Mouse (Mus musculus) ES-E14 (cell line): ENCODE data around the gene Prnp.

ENCODE experiments used
- HCFC1 ChIP-seq: IDR thresholded peaks from 2 replicates; pipeline ENCODE4 v1.6.1; 2012; ENCODE audit warnings: low read length, inconsistent platforms, borderline replicate concordance; ENCODE audit not compliant: insufficient read depth
- MAFK ChIP-seq: IDR thresholded peaks from 2 replicates; pipeline ENCODE4 v1.6.1; 2014; ENCODE audit warnings: mild to moderate bottlenecking, low read depth, low read length, inconsistent platforms; ENCODE audit not compliant: insufficient read depth
- ZC3H11A ChIP-seq: IDR thresholded peaks from 2 replicates; pipeline ENCODE4 v1.6.1; 2012; ENCODE audit warnings: low read depth, mild to moderate bottlenecking, inconsistent platforms, low read length, borderline replicate concordance
- ZNF384 ChIP-seq: IDR thresholded peaks from 2 replicates; pipeline ENCODE4 v1.6.1; 2012; ENCODE audit warnings: low read depth, low read length, inconsistent platforms

DNA sequence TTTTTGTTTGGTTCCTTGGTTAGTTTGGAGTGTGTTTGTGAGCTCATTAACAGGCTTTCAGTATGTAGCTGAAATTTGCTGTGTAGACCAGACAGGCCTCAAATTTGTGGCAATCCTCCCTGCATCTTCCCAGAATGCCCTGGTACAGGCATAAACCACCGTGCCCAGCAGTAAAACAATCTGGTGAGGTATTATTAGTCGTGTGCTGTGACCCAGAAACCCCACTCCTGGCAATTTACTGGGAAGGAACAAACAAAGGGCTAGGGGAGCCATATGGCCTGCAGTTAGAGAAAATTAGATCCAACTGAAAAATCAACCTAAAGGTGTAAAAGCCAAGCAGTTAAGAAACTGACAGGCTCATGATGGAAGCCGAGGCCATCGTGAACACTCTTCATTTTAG is 1.6 kb downstream of the Prnp start:
- no peak for TF ChIP-seq ZNF384
- no peak for TF ChIP-seq ZC3H11A
- no peak for TF ChIP-seq MAFK
- TF ChIP-seq HCFC1, result no peak
